Mouse (Mus musculus) kidney, embryonic 16.5 days (tissue): ENCODE measurements at regions not wholly inside any gene's neighbourhood (a gene's known extent, or its start where the extent isn't known, plus 50 kb on each side); places are given as distances from the start of the nearest gene placed in this dataset.

Source experiments
- ATAC-seq: fragments of 200-750 bp; cut with Nextera tagmentation; 2 replicates; pipeline ENCODE4 v1.8.0; 2017; ENCODE audit warnings: moderate TSS enrichment; ENCODE audit not compliant: low FRiP score, low TSS enrichment
- H3K27ac ChIP-seq: fragments of 300-500 bp; sonication (generic); 2 replicates; pipeline ENCODE4 v1.5.1; 2014; ENCODE audit warnings: low read length
- H3K27me3 ChIP-seq: fragments of 300-500 bp; sonication (generic); 2 replicates; pipeline ENCODE4 v1.6.1; 2014; ENCODE audit warnings: low read length, control low read depth, mixed read lengths; ENCODE audit not compliant: insufficient read depth
- H3K36me3 ChIP-seq: fragments of 300-500 bp; sonication (generic); 2 replicates; pipeline ENCODE4 v1.6.1; 2014; ENCODE audit warnings: low read length, control low read depth, mixed read lengths; ENCODE audit not compliant: insufficient read depth
- H3K4me1 ChIP-seq: fragments of 300-500 bp; sonication (generic); 2 replicates; pipeline ENCODE4 v1.6.1; 2014; ENCODE audit warnings: low read length, control low read depth, mixed read lengths; ENCODE audit not compliant: insufficient read depth
- H3K4me2 ChIP-seq: fragments of 300-500 bp; sonication (generic); replicated peaks from 2 replicates; pipeline ENCODE4 v1.6.1; 2014; ENCODE audit warnings: low read depth, low read length
- H3K4me3 ChIP-seq: fragments of 300-500 bp; sonication (generic); 2 replicates; pipeline ENCODE4 v1.5.1; 2014; ENCODE audit warnings: mild to moderate bottlenecking, low read length
- H3K9ac ChIP-seq: fragments of 300-500 bp; sonication (generic); replicated peaks from 2 replicates; pipeline ENCODE4 v1.6.1; 2014; ENCODE audit warnings: low read length
- H3K9me3 ChIP-seq: fragments of 300-500 bp; sonication (generic); 2 replicates; pipeline ENCODE4 v1.6.1; 2016; ENCODE audit warnings: low read length, control low read depth
- WGBS: fragments of 180-500 bp; shearing (Covaris S2); extraction: QIAGEN DNeasy Blood & Tissue Kit; methylation state at CpG from one replicate; pipeline ENCODE4 v1.1.7; 2014; 5-methylcytosine and 5-hydroxymethylcytosine counted together

DNA sequence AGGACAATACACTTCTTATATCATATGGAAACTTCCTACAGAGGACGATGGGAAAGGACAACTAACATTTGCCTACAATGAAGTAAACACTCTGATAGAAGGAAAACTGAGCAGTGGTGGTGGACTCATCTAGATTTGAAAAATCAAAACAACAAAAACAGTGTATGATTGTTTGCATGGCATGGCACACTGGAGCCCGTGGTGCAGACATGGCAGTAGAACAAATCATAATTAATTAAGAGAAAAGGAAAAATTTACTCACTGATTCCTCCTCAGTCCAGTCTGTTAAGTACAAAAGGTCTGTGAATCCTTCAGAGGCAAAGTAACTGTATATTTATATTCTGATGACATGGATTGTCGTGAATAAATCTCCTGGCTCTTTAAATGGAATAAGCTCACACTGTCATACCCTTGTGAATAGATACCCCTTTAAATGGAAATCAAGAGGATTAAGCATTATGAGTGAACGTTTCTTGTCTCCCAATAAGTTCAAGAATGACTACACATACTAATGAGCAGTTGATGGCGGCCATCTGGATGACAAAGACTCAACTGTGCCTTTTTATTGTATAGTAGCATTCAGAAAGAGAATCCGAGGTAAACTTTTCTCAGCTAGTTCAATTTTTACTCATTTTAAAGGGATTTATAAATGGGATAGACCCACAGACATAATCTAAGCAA, 511.1 kb downstream of the Arl4a start:
- no peaks in the 10 kb centered on the region for H3K4me1 ChIP-seq
- WGBS, result 76% methylated on average over 6 of the region's 6 CpGs
- H3K27me3 ChIP-seq, result no peaks in the 10 kb centered on the region
- no peak overlapping the region for H3K4me3 ChIP-seq
- ATAC-seq, result no peak
- H3K4me2 ChIP-seq, result no peak overlapping the region
- no peaks in the 10 kb centered on the region for H3K36me3 ChIP-seq
- no peaks in the 10 kb centered on the region for H3K9me3 ChIP-seq
- H3K27ac ChIP-seq, result no peak overlapping the region
- H3K9ac ChIP-seq, result no peak overlapping the region

DNA sequence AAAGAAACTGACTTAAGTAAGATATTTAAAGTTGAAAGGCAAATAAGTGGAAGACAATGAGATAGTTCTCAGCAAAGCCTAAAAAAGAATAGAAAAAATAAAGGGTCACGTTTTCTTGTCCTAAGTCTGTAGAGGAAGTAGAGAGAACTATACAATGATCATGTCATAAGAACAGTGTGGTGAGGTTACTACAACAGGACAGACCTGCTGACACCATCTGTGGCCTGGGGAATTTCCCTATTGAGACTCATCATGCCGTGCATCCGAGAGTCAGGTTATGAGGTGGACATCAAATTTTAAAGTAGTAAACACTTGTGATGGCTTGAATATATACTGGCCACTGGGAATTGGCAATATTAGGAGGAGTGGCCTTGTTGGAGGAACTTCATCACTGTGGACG, 522.1 kb downstream of the Arl4a start:
- ATAC-seq, result no peak
- Histone ChIP-seq H3K27ac (no peak overlapping the region), H3K4me1 (no peaks in the 10 kb centered on the region), H3K27me3 (no peaks in the 10 kb centered on the region), H3K4me3 (no peak overlapping the region), H3K36me3 (no peaks in the 10 kb centered on the region), H3K9ac (no peak overlapping the region), H3K9me3 (no peaks in the 10 kb centered on the region), H3K4me2 (no peak overlapping the region)
- WGBS, result 81% methylated on average over 4 of the region's 4 CpGs

DNA sequence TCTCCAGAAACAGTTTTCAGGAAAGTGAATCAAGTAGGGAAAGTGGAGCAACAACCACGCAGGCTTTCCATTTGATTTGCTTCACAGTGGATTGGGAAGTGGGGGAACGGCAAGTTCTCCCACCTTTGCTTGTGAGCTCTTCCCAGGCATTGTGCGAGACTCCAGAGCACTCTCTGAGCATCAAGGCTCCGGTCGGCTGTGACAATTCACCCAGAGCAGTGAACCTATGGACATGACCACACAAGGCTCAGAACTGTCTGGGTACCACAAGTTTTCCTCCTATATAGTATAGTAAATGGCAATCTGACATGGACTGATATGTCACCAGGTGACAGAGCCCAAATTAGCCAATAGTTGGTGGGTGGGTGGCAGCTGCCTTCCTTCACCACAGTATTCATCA, 527.0 kb downstream of the Arl4a start:
- H3K4me1 ChIP-seq, result no peaks in the 10 kb centered on the region
- no peak for ATAC-seq
- no peak overlapping the region for H3K4me3 ChIP-seq
- H3K36me3 ChIP-seq, result no peaks in the 10 kb centered on the region
- no peak overlapping the region for H3K4me2 ChIP-seq
- no peak overlapping the region for H3K27ac ChIP-seq
- H3K9me3 ChIP-seq, result no peaks in the 10 kb centered on the region
- WGBS, result 77% methylated on average over 5 of the region's 5 CpGs
- no peaks in the 10 kb centered on the region for H3K27me3 ChIP-seq
- no peak overlapping the region for H3K9ac ChIP-seq

DNA sequence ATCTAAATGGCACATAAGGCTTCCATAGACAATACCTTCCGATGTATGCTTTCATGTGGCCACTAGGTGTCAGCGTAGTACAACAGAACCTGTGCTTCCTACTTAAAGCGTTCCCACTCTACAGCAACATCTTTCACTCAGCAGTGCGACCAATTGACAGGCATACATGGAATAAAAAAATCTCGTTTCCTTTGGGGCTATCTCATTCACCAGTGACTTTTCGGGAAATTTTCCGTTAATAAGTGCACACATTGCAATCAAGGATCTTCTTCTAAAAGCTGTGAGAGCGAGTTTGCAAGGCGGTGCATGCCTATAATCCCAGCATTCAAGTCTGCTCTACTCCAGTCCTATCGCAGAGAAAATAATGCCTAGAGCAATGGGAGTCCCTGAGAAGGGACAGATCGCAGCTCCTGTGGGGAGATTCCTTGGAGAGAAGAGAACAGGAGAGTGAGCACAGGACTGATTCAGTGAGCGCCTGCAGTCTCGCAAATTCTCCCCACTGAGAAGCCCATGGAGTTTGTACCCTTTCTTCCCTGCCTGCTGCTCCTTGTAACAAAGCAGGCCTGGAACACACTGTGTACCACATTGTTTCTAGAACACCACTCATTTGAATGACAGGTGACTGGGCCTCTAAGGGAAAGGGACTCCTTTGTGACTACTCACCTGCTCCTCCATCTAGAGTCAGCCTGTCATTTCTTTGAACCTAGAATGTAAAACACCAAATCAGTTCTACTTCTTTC, 527.6 kb downstream of the Arl4a start:
- WGBS, result 21% methylated on average over 13 of the region's 13 CpGs
- Histone ChIP-seq H3K27ac (no peak overlapping the region), H3K9me3 (no peaks in the 10 kb centered on the region), H3K27me3 (no peaks in the 10 kb centered on the region), H3K4me1 (no peaks in the 10 kb centered on the region), H3K4me3 (no peak overlapping the region), H3K4me2 (peak overlapping the region; percentile 33; the same call in 1 of the 2 replicates), H3K9ac (no peak overlapping the region), H3K36me3 (no peaks in the 10 kb centered on the region)
- ATAC-seq, result 0 out of 2 replicates have a peak, but pooled peaks have one; percentile 77

DNA sequence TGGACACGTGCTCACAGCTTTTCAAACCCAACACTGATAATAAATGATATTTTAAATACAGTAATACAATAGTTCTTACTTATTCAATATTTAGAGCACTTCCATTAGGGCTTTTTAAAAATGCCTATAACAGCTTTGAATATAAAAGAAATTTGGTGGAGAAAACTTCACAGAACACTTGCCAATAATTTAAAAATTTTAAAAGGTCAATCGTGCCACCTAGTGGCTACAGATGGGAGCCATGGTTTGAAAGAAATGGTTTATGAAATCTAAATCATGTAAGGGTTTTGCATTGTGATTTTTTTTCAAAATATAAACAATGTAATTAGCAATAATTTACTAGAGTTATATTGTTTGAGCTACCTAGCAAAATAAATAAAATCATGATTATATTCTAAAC, 541.6 kb downstream of the Arl4a start:
- Histone ChIP-seq H3K4me1 (no peaks in the 10 kb centered on the region), H3K9me3 (no peaks in the 10 kb centered on the region), H3K4me3 (no peak overlapping the region), H3K4me2 (no peak overlapping the region), H3K9ac (no peak overlapping the region), H3K27ac (no peak overlapping the region), H3K36me3 (no peaks in the 10 kb centered on the region), H3K27me3 (no peaks in the 10 kb centered on the region)
- 46% methylated on average over 2 of the region's 2 CpGs for WGBS
- ATAC-seq, result no peak

DNA sequence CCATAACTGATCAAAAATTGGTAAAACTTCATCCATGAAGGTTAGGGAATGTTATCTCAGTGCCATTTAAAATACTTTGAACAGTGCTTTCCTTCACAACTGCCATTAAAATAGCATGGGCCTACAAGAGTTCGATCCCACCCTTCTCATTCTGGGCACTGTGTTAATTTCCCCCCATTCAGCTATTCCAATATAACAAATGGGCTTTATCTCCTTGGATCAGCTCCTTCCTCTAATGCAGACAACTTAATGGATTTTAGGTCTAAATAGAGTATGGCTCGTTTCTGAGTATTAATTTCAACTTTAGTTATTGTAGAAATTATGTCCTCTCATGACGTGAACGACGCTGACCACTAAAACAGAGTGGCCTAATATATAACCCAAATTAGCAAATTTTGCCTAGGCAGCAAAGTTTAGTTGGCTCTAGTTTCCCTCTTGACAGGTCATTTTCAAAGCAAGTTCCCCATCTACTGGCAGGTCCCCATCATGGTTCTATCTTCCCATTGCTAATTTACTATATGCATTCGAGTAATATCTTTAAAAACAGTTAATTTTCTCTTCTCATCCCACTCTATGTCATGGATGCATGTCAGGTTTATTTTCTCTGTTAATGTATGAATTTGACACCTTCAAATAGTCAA, 544.1 kb downstream of the Arl4a start:
- Histone ChIP-seq H3K4me2 (no peak overlapping the region), H3K9me3 (no peaks in the 10 kb centered on the region), H3K4me3 (no peak overlapping the region), H3K4me1 (no peaks in the 10 kb centered on the region), H3K36me3 (no peaks in the 10 kb centered on the region), H3K27me3 (no peaks in the 10 kb centered on the region), H3K9ac (no peak overlapping the region), H3K27ac (no peak overlapping the region)
- WGBS, result 52% methylated on average over 6 of the region's 6 CpGs
- ATAC-seq, result no peak

DNA sequence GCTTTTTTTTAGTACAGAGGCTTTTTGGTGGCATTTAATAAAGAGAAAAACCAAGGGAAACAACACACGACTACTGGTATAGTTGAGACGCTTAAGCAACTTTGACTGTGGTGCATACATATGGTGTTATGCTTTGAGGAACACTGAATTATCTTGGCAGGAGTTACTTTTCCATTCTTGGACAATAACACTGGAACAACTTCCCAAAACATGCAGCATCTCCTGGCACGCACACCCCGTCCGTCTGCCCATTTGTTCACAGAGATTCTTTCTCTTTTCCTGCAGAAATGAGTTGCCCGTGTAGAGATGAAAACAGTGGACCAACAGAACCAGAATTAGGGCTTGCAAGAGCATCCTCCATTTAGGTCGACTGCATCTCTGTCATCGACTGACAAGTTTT, 544.7 kb downstream of the Arl4a start:
- no peak overlapping the region for H3K27ac ChIP-seq
- 84% methylated on average over 8 of the region's 8 CpGs for WGBS
- no peak for ATAC-seq

DNA sequence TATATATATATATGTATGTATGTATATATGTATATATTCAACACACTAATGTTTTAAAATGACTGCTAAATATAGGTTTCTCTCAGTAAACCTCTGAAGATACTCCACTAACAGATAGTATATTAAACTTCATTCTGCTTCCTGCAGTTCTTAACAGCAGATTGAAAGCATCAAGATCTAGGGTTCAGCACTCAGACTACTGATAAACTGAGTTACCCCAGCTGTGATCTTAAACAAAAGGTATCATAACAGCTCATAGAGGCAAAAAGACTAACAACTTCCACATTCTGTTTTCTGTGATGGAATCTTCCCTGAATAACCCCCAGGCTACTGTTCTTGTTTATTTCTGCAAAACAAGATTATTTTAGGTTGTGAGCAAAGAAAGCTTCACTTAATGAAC, 564.8 kb downstream of the Arl4a start:
- Histone ChIP-seq H3K27ac (no peak overlapping the region), H3K4me2 (no peak overlapping the region), H3K4me1 (no peaks in the 10 kb centered on the region), H3K27me3 (no peaks in the 10 kb centered on the region), H3K9ac (no peak overlapping the region), H3K36me3 (no peaks in the 10 kb centered on the region), H3K9me3 (no peaks in the 10 kb centered on the region), H3K4me3 (no peak overlapping the region)
- ATAC-seq, result no peak

More for the DNA sequence above, 544.7 kb downstream of the Arl4a start:
- Histone ChIP-seq H3K36me3 (no peaks in the 10 kb centered on the region), H3K4me3 (no peak overlapping the region), H3K4me2 (no peak overlapping the region), H3K9me3 (no peaks in the 10 kb centered on the region), H3K27me3 (no peaks in the 10 kb centered on the region), H3K9ac (no peak overlapping the region), H3K4me1 (no peaks in the 10 kb centered on the region)
